Comparison of ENCODE assay signal across 29 mouse cellular contexts in genomic region chr17:32880320-32881218, GRCm38 (mm10). TPM values are rescaled to one million over a fixed set of nuclear protein-coding genes. Genes with fewer than 3 reads are reported as not detected.
DNase-seq lines count a peak whose midpoint lies in the region; ATAC-seq and TF ChIP-seq lines count a peak whose summit lies in the region.
"Had no signal": no experiment of that assay in that cellular context is flagged by ENCODE, and none has a peak within 500 bp of the region (broad histone marks: within the 10 kb centered on the region; RNA-seq: fewer than 3 reads in every experiment).

No protein-coding gene starts in this region.

- no peak for TF ChIP-seq POLR2A in ES-Bruce4 (IDR thresholded peaks at IDR 0.05; ENCODE audit: insufficient read depth, low read length)

- no peak for ATAC-seq in megakaryocyte, adult 5-6 weeks (ENCODE audit: poor library complexity, severe bottlenecking)
- ATAC-seq: forebrain, embryonic 14.5 days; hindbrain, embryonic 16.5 days; intestine, embryonic 15.5 days; Patski had no signal

- no peak overlapping the region for H3K27ac ChIP-seq in heart, embryonic 10.5 days
- peak overlapping the region; percentile 66 for H3K27ac ChIP-seq in ES-Bruce4 (ENCODE audit: insufficient read depth, low read length)
- H3K27ac ChIP-seq: embryonic facial prominence, embryonic 15.5 days; forebrain, embryonic 10.5 days; gastrocnemius, adult 2 months; hindbrain, embryonic 12.5 days; intestine, embryonic 15.5 days had no signal

- H3K9ac ChIP-seq in ES-Bruce4 (ENCODE audit: low read depth, poor library complexity, severe bottlenecking): no peak overlapping the region
- H3K9ac ChIP-seq: embryonic facial prominence, embryonic 15.5 days; hindbrain, embryonic 12.5 days; intestine, embryonic 15.5 days had no signal

- 89% methylated on average over 14 of the region's 14 CpGs for WGBS in heart, embryonic 10.5 days

- peaks cover 18% of the 10 kb centered on the region for H3K27me3 ChIP-seq in heart, embryonic 10.5 days (ENCODE audit: insufficient read depth, poor library complexity, severe bottlenecking)
- no peaks in the 10 kb centered on the region for H3K27me3 ChIP-seq in ES-Bruce4 (ENCODE audit: control insufficient read depth, insufficient read depth, low read length, poor library complexity, severe bottlenecking)
- H3K27me3 ChIP-seq: embryonic facial prominence, embryonic 15.5 days; intestine, embryonic 15.5 days had no signal

- peaks cover 56% of the 10 kb centered on the region for H3K36me3 ChIP-seq in heart, embryonic 10.5 days
- H3K36me3 ChIP-seq in ES-Bruce4 (ENCODE audit: control insufficient read depth, insufficient read depth, low read length, poor library complexity, severe bottlenecking): peaks cover 30% of the 10 kb centered on the region

- TF ChIP-seq EP300 in ES-Bruce4 (IDR thresholded peaks at IDR 0.05; ENCODE audit: insufficient read depth, low read depth, low read length): no peak

- DNase-seq in heart, adult 11 months: peak; percentile 85
- DNase-seq in heart, embryonic 10.5 days (ENCODE audit: low spot score): no peak
- peak; percentile 31 for DNase-seq in induced T-regulatory cell, adult 2 months (ENCODE audit: low read depth)
- no peak for DNase-seq in cerebellum, adult 11-12 months
- no peak for DNase-seq in thymus, postnatal 36 days
- DNase-seq: adrenal gland, adult 8-10 months; adrenal gland, postnatal 36 days; B cell, adult 2 months; cerebellum, adult 9-11 months; embryo, embryonic 11 days; gastrocnemius, adult 2 months; gastrocnemius, postnatal 25 days; heart, postnatal 10 days; heart, postnatal 4 days; kidney, adult 18-20 months had no signal

- H3K9me3 ChIP-seq in heart, embryonic 10.5 days: no peaks in the 10 kb centered on the region
- H3K9me3 ChIP-seq in ES-Bruce4 (replicated peaks; ENCODE audit: control insufficient read depth, insufficient read depth, low read length, poor library complexity, severe bottlenecking): no peaks in the 10 kb centered on the region
- H3K9me3 ChIP-seq: embryonic facial prominence, embryonic 15.5 days; forebrain, embryonic 10.5 days; hindbrain, embryonic 12.5 days; intestine, embryonic 15.5 days had no signal

- no peak overlapping the region for H3K4me3 ChIP-seq in heart, embryonic 10.5 days
- no peak overlapping the region for H3K4me3 ChIP-seq in ES-Bruce4 (ENCODE audit: low read depth, low read length)
- H3K4me3 ChIP-seq: embryonic facial prominence, embryonic 15.5 days; erythroblast, embryonic 14.5 days; forebrain, embryonic 10.5 days; gastrocnemius, adult 2 months; hindbrain, embryonic 12.5 days; intestine, embryonic 15.5 days had no signal

- TF ChIP-seq CTCF in ES-Bruce4 (IDR thresholded peaks at IDR 0.05; ENCODE audit: low read depth, low read length): no peak

- H3K4me1 ChIP-seq in heart, embryonic 10.5 days: peaks cover 7% of the 10 kb centered on the region
- H3K4me1 ChIP-seq in ES-Bruce4 (ENCODE audit: control insufficient read depth, insufficient read depth, low read length): peaks cover 5% of the 10 kb centered on the region
- H3K4me1 ChIP-seq: embryonic facial prominence, embryonic 15.5 days; hindbrain, embryonic 12.5 days; intestine, embryonic 15.5 days had no signal

RNA-seq across cellular contexts. Expression of gene Zfp870, which starts 10.9 kb away (rescaled TPM):
- polyA plus RNA-seq in heart, embryonic 10.5 days (2016; fragmentation: Nextera tagmentation; extraction: Ambion mirVana): 4.7 and 5.3 TPM in 2 replicates
- polyA plus RNA-seq in ES-Bruce4 (2011; ENCODE audit: insufficient read depth, insufficient read length, low read depth, missing spikeins): 17.6 and 19.0 TPM in 2 replicates
- 2.4 and 3.4 TPM in 2 replicates for total RNA-seq in megakaryocyte, adult 5-6 weeks (2015)
- total RNA-seq in megakaryocyte, adult 5-6 weeks (2017): 2.1 and 2.9 TPM in 2 replicates

RNA-seq across cellular contexts. Expression of gene Cyp4f14, which starts 36.6 kb away (rescaled TPM):
- polyA plus RNA-seq in heart, embryonic 10.5 days (2016; fragmentation: Nextera tagmentation; extraction: Ambion mirVana): not detected in 2 replicates
- not detected in 2 replicates for polyA plus RNA-seq in ES-Bruce4 (2011; ENCODE audit: insufficient read depth, insufficient read length, low read depth, missing spikeins)
- total RNA-seq in megakaryocyte, adult 5-6 weeks (2015): not detected in 2 replicates
- total RNA-seq in megakaryocyte, adult 5-6 weeks (2017): not detected in 2 replicates
- total RNA-seq: common myeloid progenitor, adult 5-6 weeks; granulocyte monocyte progenitor cell, adult 5-6 weeks; heart, postnatal 10 days; heart, postnatal 4 days had no signal
- polyA plus RNA-seq: embryonic facial prominence, embryonic 11.5 days; embryonic facial prominence, embryonic 15.5 days; erythroblast, embryonic 14.5 days; forebrain, embryonic 10.5 days; forebrain, embryonic 14.5 days; heart, embryonic 14.5 days; hindbrain, embryonic 12.5 days; hindbrain, embryonic 16.5 days; Patski had no signal

RNA-seq across cellular contexts. Expression of gene Zfp799, which starts 50.5 kb away (rescaled TPM):
- polyA plus RNA-seq in heart, embryonic 10.5 days (2016; fragmentation: Nextera tagmentation; extraction: Ambion mirVana): 8.5 and 8.7 TPM in 2 replicates
- polyA plus RNA-seq in ES-Bruce4 (2011; ENCODE audit: insufficient read depth, insufficient read length, low read depth, missing spikeins): 25.5 and 27.1 TPM in 2 replicates
- total RNA-seq in megakaryocyte, adult 5-6 weeks (2015): 2.4 and 3.2 TPM in 2 replicates
- 2.6 and 3.3 TPM in 2 replicates for total RNA-seq in megakaryocyte, adult 5-6 weeks (2017)
- polyA plus RNA-seq: erythroblast, embryonic 14.5 days had no signal

Comparison
In these comparisons a context has a peak if more than half of its experiments do, and no peak if none do; other contexts are left out.
1. DNase-seq: peak in heart, adult 11 months (single experiment) and induced T-regulatory cell, adult 2 months (single experiment); none in heart, embryonic 10.5 days (single experiment), cerebellum, adult 11-12 months (single experiment) and thymus, postnatal 36 days (0 of 2).